ENCODE assay signal across 8 mouse cellular contexts in genomic region chr17:84112411-84113031, GRCm38 (mm10).
DNase-seq lines count a peak whose midpoint lies in the region; ATAC-seq and TF ChIP-seq lines count a peak whose summit lies in the region.

No protein-coding gene starts in this region.

- 0 out of 2 replicates have a peak, but pooled peaks have one; percentile 21 for ATAC-seq in midbrain, embryonic 13.5 days
- no peak for ATAC-seq in midbrain, embryonic 14.5 days (ENCODE audit: low FRiP score, low TSS enrichment)
- ATAC-seq in kidney, embryonic 16.5 days (ENCODE audit: low FRiP score, low TSS enrichment): peak; percentile 33; the same call in 1 of the 2 replicates
- ATAC-seq in midbrain, embryonic 16.5 days: 0 out of 2 replicates have a peak, but pooled peaks have one; percentile 31
- ATAC-seq in megakaryocyte-erythroid progenitor cell, adult 5-6 weeks (replicated peaks; ENCODE audit: low FRiP score, low TSS enrichment, poor library complexity, severe bottlenecking): no peak

- H3K4me2 ChIP-seq in midbrain, embryonic 13.5 days (replicated peaks): no peak overlapping the region
- H3K4me2 ChIP-seq in midbrain, embryonic 14.5 days (ENCODE audit: low read length): no peak overlapping the region
- no peak overlapping the region for H3K4me2 ChIP-seq in kidney, embryonic 16.5 days (replicated peaks; ENCODE audit: low read depth, low read length)
- H3K4me2 ChIP-seq in midbrain, embryonic 16.5 days (ENCODE audit: low read length): no peak overlapping the region

- H3K4me1 ChIP-seq in midbrain, embryonic 13.5 days (replicated peaks): 0 out of 2 replicates have a peak, but pooled peaks cover 9% of the 10 kb centered on the region
- H3K4me1 ChIP-seq in midbrain, embryonic 14.5 days (ENCODE audit: control insufficient read depth, insufficient read depth, low read length): no peaks in the 10 kb centered on the region
- H3K4me1 ChIP-seq in kidney, embryonic 16.5 days (ENCODE audit: insufficient read depth, low read length): peaks cover 11% of the 10 kb centered on the region
- H3K4me1 ChIP-seq in midbrain, embryonic 16.5 days (ENCODE audit: control insufficient read depth, insufficient read depth, low read length): no peaks in the 10 kb centered on the region
- H3K4me1 ChIP-seq in cerebellum, adult 2 months (ENCODE audit: control insufficient read depth, insufficient read depth, low read length): 0 out of 2 replicates have a peak, but pooled peaks cover 3% of the 10 kb centered on the region

- no peak overlapping the region for H3K9ac ChIP-seq in midbrain, embryonic 13.5 days (replicated peaks)
- no peak overlapping the region for H3K9ac ChIP-seq in midbrain, embryonic 14.5 days (replicated peaks; ENCODE audit: low read length)
- peak overlapping the region; percentile 40; the same call in 1 of the 2 replicates for H3K9ac ChIP-seq in kidney, embryonic 16.5 days (replicated peaks; ENCODE audit: low read length)
- no peak overlapping the region for H3K9ac ChIP-seq in midbrain, embryonic 16.5 days (ENCODE audit: low read depth, low read length)

- no peak for DNase-seq in midbrain, embryonic 14.5 days
- peak; percentile 68 to 74 for DNase-seq in gastrocnemius, adult 8-10 months (ENCODE audit: low spot score in 2 of 2)
- no peak for DNase-seq in thymus, postnatal 14 days
- DNase-seq in cerebellum, adult 2 months: no peak

- 42% methylated on average over 6 of the region's 6 CpGs for WGBS in midbrain, embryonic 13.5 days
- 40% methylated on average over 6 of the region's 6 CpGs for WGBS in midbrain, embryonic 14.5 days
- WGBS in kidney, embryonic 16.5 days: 31% methylated on average over 6 of the region's 6 CpGs
- 36% methylated on average over 6 of the region's 6 CpGs for WGBS in midbrain, embryonic 16.5 days
- 35% methylated on average over 6 of the region's 6 CpGs for WGBS in cerebellum, adult 2 months

- H3K4me3 ChIP-seq in midbrain, embryonic 13.5 days (replicated peaks): no peak overlapping the region
- no peak overlapping the region for H3K4me3 ChIP-seq in midbrain, embryonic 14.5 days (replicated peaks; ENCODE audit: low read depth, low read length)
- H3K4me3 ChIP-seq in kidney, embryonic 16.5 days (ENCODE audit: low read length): no peak overlapping the region
- H3K4me3 ChIP-seq in midbrain, embryonic 16.5 days (ENCODE audit: low read depth, low read length): no peak overlapping the region
- no peak overlapping the region for H3K4me3 ChIP-seq in cerebellum, adult 2 months (replicated peaks; ENCODE audit: insufficient read depth, low read depth, low read length)

- no peak for TF ChIP-seq CTCF in cerebellum, adult 2 months (IDR thresholded peaks at IDR 0.05; ENCODE audit: borderline replicate concordance, insufficient read depth, low read depth, low read length)

- no peaks in the 10 kb centered on the region for H3K36me3 ChIP-seq in midbrain, embryonic 13.5 days
- H3K36me3 ChIP-seq in midbrain, embryonic 14.5 days (ENCODE audit: control insufficient read depth, insufficient read depth, low read length): no peaks in the 10 kb centered on the region
- no peaks in the 10 kb centered on the region for H3K36me3 ChIP-seq in kidney, embryonic 16.5 days (ENCODE audit: insufficient read depth, low read length)
- H3K36me3 ChIP-seq in midbrain, embryonic 16.5 days (ENCODE audit: control insufficient read depth, insufficient read depth, low read length): no peaks in the 10 kb centered on the region

- no peak overlapping the region for H3K27ac ChIP-seq in midbrain, embryonic 13.5 days
- H3K27ac ChIP-seq in midbrain, embryonic 14.5 days (replicated peaks; ENCODE audit: low read depth, low read length): no peak overlapping the region
- peak overlapping the region; percentile 73 for H3K27ac ChIP-seq in kidney, embryonic 16.5 days (ENCODE audit: low read length)
- H3K27ac ChIP-seq in midbrain, embryonic 16.5 days (ENCODE audit: low read length): no peak overlapping the region
- no peak overlapping the region for H3K27ac ChIP-seq in cerebellum, adult 2 months (ENCODE audit: insufficient read depth, low read length)

- no peaks in the 10 kb centered on the region for H3K27me3 ChIP-seq in midbrain, embryonic 13.5 days
- H3K27me3 ChIP-seq in midbrain, embryonic 14.5 days (ENCODE audit: control insufficient read depth, insufficient read depth, low read length): no peaks in the 10 kb centered on the region
- no peaks in the 10 kb centered on the region for H3K27me3 ChIP-seq in kidney, embryonic 16.5 days (ENCODE audit: insufficient read depth, low read length)
- no peaks in the 10 kb centered on the region for H3K27me3 ChIP-seq in midbrain, embryonic 16.5 days (ENCODE audit: control insufficient read depth, insufficient read depth, low read depth, low read length)
- no peaks in the 10 kb centered on the region for H3K27me3 ChIP-seq in cerebellum, adult 2 months (ENCODE audit: control insufficient read depth, insufficient read depth, low read length)

- no peaks in the 10 kb centered on the region for H3K9me3 ChIP-seq in midbrain, embryonic 13.5 days
- H3K9me3 ChIP-seq in midbrain, embryonic 14.5 days (ENCODE audit: control insufficient read depth, low read length): no peaks in the 10 kb centered on the region
- H3K9me3 ChIP-seq in kidney, embryonic 16.5 days (ENCODE audit: low read length): no peaks in the 10 kb centered on the region
- H3K9me3 ChIP-seq in midbrain, embryonic 16.5 days (replicated peaks; ENCODE audit: control insufficient read depth, low read length, poor library complexity, severe bottlenecking): no peaks in the 10 kb centered on the region

- TF ChIP-seq POLR2A in cerebellum, adult 2 months (IDR thresholded peaks at IDR 0.05; ENCODE audit: borderline replicate concordance, insufficient read depth, low read length): no peak

Comparison
In these comparisons a context has a peak if more than half of its experiments do, and no peak if none do; other contexts are left out.
1. ATAC-seq: peak in midbrain, embryonic 13.5 days (single experiment), kidney, embryonic 16.5 days (single experiment) and midbrain, embryonic 16.5 days (single experiment); none in midbrain, embryonic 14.5 days (single experiment) and megakaryocyte-erythroid progenitor cell, adult 5-6 weeks (single experiment).
2. DNase-seq: peak in gastrocnemius, adult 8-10 months (2 of 2); none in midbrain, embryonic 14.5 days (single experiment), thymus, postnatal 14 days (single experiment) and cerebellum, adult 2 months (0 of 2).